Mouse (Mus musculus): Measurements from ENCODE around the gene Itga6.
"Not testable (repeated sequence)": the region's sequence is repeated elsewhere in the genome, so short reads cannot be mapped to it uniquely, and the experiment has no call there.

Itga6 gene

DNA sequence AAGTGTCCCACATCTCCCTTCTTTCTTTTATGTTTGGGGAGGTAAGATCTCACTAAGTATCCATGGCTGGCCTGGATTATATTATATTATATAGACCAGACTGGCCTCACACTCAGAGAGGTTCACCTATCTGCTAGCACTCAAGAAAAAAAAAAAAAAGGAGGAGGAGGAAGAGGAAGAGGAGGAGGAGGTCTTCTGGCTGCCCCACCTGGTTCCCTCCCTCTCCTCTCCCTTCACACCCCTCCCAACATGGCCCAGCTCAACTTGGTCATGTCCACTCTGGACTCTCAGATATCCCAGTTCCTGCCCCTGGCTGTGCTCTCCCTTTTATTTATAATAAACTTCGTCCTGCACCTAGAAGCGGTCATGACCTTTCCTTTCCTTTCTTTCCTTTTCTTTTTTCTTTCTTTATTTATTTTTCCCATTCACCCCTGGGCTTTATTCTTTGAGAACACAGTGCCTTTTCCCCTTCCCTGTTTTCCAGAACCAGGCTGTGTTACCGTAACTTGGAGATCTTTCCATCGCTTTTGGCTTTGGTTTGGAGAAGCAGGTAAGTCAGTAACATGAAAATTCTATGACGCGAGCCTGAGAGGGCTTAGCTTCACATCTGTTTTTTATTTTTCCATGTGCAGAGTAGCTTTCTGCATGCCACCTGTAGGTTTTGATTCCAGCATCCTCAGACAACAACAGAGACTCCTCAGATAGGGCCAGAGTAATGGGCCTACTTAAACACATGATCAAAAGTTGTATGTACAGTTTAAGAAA lies at the start of gene Itga6:
Gene Itga6 (plus strand): TSS at position 7 of the 765 bp plus-strand sequence.
- DNase-seq = no peak

DNA sequence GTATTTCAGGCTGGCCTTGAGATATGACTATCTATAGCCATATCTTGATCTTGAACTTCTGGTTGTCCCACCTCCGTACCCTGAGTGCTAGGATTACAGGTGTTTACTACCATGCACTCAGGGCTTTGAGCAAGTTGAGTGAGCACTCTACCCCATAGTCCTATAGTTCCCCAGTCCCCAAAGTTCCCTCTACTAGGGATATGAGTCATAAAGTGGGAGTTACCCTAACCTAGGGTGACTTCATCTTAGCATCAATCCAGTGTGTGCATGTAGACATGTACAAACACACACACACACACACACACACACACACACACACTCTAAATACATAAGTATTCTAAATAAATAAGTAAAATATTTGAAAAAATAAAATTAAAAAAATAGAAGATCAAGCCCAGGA lies 48.6 kb upstream of the Itga6 start:
- no peak for DNase-seq

DNA sequence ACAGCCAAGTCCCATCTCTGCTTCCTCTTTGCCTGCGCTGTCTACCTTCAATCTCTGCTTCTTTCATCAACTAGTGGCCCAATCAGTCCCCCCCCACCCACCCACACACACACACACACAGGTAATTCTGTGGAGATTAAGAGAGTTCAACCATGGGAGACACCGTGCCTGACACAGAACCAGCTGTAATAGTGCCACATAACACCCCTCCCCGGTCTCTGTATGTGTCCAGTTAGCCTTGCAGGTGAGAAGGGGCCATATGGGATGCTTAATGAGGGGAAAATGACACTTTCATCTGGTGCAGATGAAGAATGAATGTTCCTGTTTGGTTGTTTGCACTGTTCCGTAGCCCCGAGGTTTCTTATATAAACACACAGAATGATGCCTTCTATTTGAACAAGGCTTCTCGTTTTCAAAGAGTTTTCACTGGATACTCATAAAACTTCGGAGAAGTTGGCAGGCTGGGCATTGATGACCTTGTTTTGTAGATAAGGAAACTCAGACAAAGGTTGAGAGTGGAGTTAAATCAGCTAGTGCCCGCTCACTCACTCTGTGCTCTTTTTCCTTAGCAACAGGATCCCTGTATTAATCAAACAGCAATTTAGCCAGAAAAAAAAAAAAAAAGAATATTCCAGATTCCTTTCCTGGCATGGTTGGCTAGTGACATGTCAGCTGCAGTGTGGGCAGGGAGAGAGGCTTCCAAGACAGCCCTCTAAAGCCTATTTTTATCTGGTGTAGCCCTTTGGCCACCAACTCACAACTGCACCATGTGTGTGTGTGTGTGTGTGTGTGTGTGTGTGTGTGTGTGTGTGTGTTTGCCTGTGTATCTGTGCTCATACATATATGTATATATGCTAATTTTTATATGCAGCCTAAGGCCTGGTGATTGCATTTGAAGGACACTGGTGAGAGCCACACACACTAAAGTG lies 47.7 kb upstream of the Itga6 start:
- no peak for DNase-seq

DNA sequence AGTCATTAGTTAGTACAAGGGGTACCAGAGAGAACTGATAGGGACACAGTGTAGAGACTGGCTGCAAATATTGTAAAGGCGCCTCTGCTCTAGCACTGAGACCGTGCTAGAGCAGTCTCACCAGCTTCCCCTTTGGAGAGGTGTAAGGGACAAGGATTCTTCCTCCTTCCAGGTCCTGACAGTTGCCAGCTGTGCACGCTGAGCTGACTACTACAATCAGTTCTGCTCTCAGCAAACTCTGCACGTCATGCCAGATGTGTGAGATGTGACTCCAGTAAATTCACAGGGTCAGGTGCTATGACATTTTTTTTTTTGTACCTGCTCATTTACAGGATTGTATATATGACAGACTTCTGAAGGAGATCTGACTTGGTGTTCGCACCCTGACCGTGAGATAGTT lies 47.0 kb upstream of the Itga6 start:
- DNase-seq = no peak

DNA sequence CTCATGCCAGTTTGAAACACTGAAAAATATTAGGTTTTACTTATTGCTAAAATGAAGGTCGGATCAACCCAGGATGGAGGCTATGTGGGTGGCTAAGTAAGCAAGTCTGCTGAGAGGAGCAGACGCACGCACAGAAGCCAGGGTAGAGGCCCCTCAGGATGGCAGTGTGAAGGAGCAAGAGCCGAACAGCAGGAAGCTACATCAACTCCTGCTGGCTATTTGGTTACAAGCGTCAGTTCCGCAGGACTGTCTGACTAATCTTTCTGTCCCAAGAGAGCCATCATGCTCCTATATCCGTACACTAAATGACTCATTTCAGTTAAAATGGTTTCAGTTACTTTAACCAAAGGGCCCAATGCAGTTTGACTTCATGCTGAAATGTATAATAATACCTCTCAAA lies 46.5 kb upstream of the Itga6 start:
- no peak for DNase-seq

DNA sequence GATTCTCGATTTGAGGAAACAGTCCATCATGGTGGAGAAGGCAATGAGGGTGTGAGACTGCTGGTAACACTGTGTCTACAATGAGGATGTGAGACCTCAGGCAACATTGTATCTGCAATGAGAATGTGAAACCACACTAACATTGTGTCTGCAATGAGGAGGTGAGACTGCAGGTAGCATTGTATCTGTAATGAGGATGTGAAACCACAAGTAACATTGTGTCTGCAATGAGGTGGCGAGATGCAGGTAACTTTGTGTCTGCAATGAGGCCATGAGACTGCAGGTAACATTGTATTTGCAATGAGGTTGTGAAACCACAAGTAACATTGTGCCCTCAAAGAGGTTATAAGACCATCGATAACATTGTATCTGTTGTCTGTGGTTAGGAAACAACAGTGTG lies 44.1 kb upstream of the Itga6 start:
- no peak for DNase-seq

DNA sequence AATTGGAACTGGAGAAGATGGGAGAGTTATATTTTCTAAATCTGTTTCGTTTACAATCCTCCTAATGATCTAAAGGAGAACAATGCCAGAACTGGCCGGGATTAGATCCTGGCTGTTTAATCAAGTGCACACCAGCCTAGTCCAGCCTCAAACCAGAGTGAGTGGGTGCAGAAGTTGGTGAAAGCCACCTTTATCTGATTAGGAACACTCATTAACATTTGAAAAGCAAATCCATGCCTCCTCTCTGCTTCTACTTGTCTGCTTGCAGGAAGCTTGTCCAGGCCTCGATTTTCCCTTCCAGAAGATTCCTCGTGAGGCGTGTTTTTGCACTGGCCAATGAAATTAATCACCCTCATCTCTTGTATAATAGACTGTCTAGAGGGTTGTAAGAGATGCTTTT lies 41.1 kb upstream of the Itga6 start:
- DNase-seq = no peak

DNA sequence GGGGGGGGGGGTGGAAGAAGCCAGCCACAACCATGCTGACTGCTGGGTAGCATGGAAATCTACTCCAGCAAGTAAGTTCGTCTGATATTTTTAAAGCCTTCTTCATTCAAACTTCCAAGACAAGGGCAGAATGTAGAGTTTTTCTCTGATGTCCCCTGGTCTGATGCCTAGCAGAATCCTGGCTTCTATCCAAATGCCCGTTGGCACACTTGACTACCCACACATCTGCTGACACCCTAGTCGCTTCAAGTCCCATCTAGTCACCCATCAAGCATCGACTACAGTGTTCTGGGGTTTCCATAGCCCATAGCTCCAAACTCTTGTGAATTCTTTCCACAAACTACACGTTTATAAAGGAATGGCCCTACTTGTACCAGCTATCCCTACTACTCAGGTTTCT lies 36.5 kb upstream of the Itga6 start:
- DNase-seq = no peak

DNA sequence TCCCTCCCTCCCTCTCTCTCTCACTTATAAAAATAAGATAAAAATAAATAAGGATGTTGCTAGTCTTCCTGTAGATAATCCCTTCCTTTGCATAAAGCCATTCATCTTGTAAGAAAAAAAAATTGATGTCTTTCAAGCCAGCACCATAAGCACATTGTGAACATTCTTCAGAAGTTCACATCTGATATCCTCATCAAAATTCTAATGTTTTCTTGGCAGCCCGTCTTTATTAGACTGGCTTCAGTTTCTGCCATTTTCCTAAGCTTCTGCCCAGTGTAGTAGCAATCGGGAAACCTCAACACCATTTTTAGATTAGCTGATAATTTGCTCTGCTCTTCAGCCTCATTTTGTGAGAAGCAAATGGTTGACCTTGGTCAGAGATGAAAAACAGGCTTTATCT lies 33.8 kb upstream of the Itga6 start:
- no peak for DNase-seq

DNA sequence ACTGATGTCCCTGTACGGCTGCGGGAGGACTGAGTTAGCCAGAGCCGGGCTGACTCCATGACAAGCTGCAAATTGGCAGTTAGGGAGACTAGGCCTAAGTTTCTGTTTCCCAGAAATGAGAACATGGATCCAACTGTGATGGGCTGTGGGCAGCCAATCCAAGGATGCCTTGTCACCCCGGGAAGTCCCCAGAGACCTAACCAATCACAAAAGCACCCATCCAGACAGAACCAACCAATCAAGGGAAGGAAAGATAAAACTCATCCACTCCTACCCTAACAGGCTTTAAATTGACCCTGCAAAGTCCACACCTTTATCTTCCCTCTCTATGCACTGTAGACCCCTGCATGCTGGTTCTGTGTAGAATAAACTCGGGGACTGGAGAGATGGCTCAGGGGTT lies 31.0 kb upstream of the Itga6 start:
- no peak for DNase-seq

DNA sequence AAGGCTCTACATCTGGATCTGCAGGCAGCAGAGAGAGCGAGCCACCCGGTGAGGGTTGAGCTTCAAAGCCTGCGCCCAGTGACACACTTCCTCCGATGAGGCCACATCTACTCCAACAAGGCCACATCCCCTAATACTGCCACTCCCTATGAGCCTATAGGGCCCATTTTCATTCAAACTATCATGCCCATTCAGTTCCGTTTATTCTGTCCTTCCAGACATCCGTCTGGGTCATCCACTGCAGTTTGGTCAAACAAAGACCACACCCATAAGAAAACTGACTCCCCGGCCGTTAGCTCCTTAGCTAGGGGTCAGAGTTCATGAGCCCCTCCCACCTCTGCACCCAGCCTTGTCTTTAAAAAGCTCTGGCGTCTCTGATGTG lies 26.4 kb upstream of the Itga6 start:
- no peak for DNase-seq

DNA sequence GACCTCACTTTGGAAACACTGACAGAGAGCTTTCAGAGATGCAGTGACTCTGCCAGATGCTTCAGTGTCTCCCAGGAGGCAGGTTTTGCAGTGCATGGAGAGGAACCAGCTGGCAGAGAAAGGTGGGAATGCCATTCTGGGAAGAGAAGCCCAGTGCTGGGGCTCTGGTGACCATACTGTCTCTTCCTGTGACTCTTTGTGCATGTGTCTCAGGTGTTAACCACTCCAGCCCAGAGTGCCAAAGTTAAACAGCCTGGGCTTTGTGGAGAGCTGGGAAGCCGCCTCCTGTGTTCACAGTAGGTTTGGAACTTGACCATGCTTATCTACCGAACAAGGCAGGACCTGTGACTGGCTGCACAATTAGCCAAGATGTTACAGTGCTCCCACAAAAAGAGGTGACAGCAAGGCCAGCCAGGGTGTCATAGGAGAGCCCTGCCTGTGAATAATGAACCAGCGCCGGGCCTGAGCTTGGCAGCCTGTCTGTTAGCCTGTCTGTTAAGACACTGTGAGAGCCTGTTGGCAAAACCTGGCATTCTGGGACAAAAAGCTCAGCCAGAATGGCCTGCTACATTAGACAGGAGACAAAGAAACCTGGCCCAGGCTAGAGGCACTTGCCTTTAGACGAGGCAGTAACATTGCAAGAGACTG lies 25.9 kb upstream of the Itga6 start:
- no peak for DNase-seq

DNA sequence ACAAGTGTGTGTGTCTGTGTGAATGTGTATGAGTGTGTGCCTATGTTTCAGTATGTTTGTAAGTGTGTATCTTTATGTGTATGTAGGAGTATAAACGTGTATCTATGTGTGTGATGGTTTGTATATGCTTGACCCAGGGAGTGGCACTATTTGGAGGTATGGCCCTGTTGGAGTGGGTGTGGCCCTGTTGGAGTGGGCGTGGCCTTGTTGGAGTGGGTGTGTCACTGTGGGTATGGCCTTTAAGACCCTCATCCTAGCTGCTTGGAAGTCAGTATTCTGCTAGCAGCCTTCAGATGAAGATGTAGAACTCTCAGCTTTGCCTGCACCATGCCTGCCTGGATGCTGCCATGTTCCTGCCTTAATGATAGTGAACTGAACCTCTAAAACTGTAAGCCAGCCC lies 24.9 kb upstream of the Itga6 start:
- not testable (repeated sequence) for DNase-seq

DNA sequence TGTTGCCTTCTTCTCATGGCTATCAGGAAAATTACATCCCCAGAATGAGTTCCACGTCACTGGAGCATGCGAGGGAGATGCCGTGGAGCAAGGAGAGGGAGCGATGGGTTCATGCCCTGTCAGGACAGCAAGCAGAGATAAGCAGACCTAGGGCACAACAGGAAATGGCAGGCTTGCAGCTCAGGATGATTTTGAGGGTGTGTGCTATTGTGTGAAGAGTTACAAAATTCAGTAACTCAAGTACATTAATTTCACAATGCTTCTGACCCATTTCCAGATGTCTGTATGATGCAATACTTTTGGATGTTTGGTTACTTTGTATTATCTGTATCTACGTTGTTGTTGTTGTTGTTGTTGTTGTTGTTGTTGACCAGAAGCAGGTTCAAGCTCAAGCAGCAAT lies 22.5 kb upstream of the Itga6 start:
- DNase-seq = no peak

DNA sequence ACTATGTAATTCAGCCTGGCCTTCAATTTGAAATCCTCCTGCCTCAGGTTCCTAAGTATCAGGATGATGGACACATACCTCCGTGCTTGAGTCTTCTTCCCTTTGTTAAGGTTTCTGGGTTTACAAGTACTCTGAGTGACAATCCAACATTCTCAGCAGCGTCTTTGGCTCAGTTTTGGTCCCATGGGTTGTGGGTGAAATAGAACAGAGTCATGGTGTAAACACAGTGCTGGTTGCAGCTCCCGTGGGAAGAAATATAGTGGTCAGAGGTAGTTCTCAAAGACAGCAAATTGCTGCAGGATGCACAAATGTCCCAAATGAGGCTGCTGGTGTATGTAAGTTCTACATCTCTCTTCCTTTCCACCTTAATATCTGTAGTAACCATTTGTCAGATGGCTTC lies 21.8 kb upstream of the Itga6 start:
- no peak for DNase-seq

DNA sequence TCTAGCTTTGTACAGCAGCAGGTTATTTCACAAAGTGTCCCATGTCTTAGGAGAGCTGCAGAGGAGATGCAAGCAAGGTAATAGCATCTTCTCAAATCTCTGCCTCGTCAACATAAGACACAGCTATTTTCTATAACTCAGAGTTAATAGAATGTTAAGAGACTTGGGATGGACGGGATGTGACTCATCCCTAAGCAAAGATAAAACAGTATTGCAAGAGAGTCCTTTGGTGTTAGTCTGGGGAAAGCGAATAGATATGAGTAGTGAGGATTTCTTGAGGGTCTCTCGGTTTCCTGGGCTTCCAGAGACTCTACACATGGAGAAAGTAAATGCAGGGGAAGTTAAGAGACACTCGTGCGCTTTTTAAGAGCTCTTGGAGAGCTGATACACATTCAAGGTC lies 21.4 kb upstream of the Itga6 start:
- DNase-seq = no peak

DNA sequence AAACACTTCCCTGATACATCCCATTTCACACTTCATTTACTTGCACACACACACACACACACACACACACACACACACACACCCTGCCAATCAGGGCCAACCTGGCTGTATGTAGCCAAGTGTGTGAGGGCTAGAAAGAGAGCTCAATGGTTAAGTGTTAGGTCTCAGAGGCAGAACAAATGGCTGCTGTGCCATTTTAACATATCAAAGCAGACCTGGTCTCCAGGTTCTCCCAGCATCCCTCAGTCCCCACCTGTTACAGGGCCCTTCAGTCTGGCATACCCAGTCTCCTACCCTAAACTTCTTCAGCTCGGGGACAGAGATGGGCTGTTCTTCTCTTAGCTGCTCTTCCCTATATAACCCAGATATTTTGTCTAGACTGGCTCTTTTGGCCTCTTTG lies 20.0 kb upstream of the Itga6 start:
- DNase-seq = no peak

DNA sequence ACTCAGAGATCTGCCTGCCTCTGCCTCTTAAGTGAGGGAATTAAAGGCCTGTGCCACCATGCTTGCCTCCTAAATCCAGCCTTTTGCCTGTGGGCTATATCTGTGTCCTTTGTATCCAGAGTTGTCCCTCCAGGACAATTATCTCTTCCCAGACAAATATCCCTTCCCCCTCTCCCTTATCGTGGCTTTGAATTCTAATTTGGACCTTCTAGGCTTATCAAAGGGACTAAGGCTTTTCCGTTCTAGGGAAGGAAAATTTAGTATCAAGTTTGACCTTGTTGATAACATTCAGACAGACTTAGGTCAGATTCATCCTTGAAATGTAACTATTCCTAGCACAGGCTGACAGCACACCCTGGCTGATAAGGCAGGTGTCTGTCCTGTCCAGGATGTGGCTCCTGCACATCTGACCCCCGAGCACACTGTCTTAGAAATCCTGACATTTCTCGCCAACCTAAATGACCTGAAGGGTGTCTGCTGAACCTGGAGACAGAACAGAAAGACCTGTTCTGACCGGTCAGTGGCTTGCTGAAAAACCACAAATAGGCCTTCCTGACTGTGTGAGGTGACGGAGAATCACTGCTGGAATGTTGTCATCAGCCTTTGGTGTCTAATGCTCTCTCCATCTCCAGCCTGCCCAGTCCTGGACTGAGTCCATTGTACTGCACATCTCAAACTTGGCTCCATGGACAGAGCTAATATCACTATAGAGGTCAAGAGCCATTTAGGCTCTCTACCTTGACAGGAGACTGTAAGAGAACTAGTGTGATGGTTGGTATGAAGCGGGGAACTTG lies 18.3 kb upstream of the Itga6 start:
- DNase-seq = no peak

DNA sequence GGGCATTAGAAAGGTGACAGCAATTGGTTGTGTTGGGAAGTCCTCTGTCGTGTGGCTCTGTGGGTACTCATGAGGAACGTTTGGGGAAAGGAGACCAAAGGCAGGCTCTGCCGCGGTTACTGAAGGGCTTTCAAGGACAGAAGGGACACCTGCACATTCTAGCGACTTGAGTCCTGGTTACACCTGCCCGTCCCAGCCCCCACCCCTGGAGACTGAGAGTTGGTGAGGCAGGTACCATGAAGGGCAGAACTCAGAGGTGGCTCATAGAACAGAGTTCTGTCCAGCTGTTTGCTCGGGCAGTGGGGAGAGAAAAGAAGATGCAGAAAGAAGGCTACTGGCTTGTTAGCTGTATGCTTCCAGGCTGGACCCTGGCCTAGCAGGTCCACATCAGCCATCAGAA lies 17.1 kb upstream of the Itga6 start:
- no peak for DNase-seq

DNA sequence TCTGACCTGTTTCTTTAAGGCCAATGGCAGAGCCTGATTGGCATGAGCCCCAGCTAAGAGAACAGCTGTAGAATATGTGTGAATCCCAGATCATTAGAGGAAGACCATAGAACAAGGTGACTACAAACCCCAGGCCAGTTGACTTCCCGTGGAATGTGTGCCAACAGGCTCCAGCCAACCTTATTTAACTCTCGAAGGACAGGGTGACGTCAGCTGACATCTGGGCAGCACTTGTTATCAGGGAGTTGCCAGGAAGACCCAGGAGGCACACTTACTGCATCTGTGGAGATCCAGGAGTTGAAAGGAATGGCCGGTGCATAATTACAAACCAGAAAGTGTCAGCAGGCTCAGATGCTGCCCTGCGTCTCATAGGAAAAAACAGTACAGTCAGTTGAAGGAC lies 16.6 kb upstream of the Itga6 start:
- no peak for DNase-seq

DNA sequence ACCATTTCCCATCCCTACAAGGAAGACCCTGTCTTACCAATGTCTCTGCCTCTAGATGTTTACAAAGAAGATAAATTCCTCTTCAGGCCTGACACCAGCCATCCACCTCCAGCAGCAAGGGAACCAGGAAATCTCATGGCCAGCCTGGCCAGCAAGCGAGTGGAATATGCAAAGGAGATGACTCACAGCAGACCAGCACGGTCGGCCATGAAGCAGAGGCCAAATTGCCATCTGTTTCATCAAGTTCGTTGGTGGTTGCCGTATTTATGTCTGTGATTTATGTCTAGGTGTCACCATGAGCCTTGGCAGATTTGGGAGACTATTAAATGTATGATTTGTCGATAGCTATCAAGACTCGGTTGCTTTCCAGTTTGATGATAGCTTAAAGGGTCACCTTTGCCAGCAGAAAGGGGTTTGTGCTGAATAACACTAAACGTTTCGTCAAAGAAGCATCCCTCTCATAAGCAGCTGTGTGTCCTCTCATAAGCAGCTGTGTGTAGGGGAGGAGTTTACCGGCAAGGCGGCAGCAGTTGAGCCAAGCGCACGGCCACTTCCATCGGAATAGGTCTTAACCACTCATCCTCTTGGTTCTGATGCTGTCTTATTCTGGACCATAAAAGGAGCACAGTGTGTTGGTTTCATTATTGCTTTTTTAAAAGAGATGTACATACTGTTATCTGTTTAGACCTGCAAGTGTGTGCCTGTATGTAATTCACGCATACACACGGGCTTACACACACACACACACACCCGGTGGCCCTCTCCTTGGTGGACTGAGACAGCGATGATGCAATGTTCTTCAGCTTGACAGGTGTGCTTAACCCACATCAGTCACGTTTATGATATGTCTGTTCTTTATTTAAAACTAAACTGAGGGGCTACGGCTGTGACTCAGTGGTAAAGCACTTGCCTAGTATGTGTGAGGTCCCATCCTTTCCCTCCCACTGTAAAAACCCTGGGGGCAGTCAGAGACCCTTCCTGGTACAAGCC lies 14.5 kb upstream of the Itga6 start:
- DNase-seq = no peak
